Mouse (Mus musculus): ENCODE measurements around the gene Tpk1. TPM values are rescaled to one million over a fixed set of nuclear protein-coding genes. Genes with fewer than 3 reads are reported as not detected.
A peak's percentile ranks its signal among the peaks of the same experiment; 100 is the strongest.
"Not testable (repeated sequence)": the region's sequence is repeated elsewhere in the genome, so short reads cannot be mapped to it uniquely, and the experiment has no call there.

Tpk1 gene
- total RNA-seq, 2 experiments from 2014 or later = 3.4 to 4.0 TPM

- no peak for DNase-seq (ENCODE audit: low spot score in 2 of 2)
These were observed 23.7 kb downstream of the Tpk1 start for GRCm38 (mm10) chr6:43642375-43642774.

- DNase-seq (ENCODE audit: low spot score in 2 of 2) = no peak
These were observed 25.5 kb downstream of the Tpk1 start for GRCm38 (mm10) chr6:43640621-43641020.

- no peak for DNase-seq (ENCODE audit: low spot score in 2 of 2)
These were observed 27.2 kb downstream of the Tpk1 start for GRCm38 (mm10) chr6:43638865-43639264.

GRCm38 (mm10) chr6:43638119-43638518 is 28.0 kb downstream of the Tpk1 start:
- DNase-seq (ENCODE audit: low spot score in 2 of 2) = no peak

GRCm38 (mm10) chr6:43636980-43637638 is 29.0 kb downstream of the Tpk1 start:
- DNase-seq (ENCODE audit: low spot score in 2 of 2) = no peak

- no peak for DNase-seq (ENCODE audit: low spot score in 2 of 2)
These were observed 32.6 kb downstream of the Tpk1 start for GRCm38 (mm10) chr6:43633308-43633963.

- DNase-seq (ENCODE audit: low spot score in 2 of 2) = no peak
These were observed 33.2 kb downstream of the Tpk1 start for GRCm38 (mm10) chr6:43632871-43633270.

- DNase-seq (ENCODE audit: low spot score in 2 of 2) = not testable (repeated sequence)
These were observed 42.6 kb downstream of the Tpk1 start for GRCm38 (mm10) chr6:43623448-43623847.

GRCm38 (mm10) chr6:43619258-43619657 is 46.8 kb downstream of the Tpk1 start:
- DNase-seq (ENCODE audit: low spot score in 2 of 2) = no peak

GRCm38 (mm10) chr6:43611770-43612169 is 54.3 kb downstream of the Tpk1 start:
- DNase-seq (ENCODE audit: low spot score in 2 of 2) = no peak

- DNase-seq (ENCODE audit: low spot score in 2 of 2) = no peak
These were observed 75.1 kb downstream of the Tpk1 start for GRCm38 (mm10) chr6:43590841-43591541.

GRCm38 (mm10) chr6:43585274-43585673 is 80.8 kb downstream of the Tpk1 start:
- DNase-seq (ENCODE audit: low spot score in 2 of 2) = peak in 1 of 2 experiments; percentile 17

- no peak for DNase-seq (ENCODE audit: low spot score in 2 of 2)
These were observed 84.3 kb downstream of the Tpk1 start for GRCm38 (mm10) chr6:43581809-43582208.

GRCm38 (mm10) chr6:43567885-43568284 is 98.2 kb downstream of the Tpk1 start:
- DNase-seq (ENCODE audit: low spot score in 2 of 2) = no peak

- no peak for DNase-seq (ENCODE audit: low spot score in 2 of 2)
These were observed 103.6 kb downstream of the Tpk1 start for GRCm38 (mm10) chr6:43562474-43562873.

GRCm38 (mm10) chr6:43551410-43551809 is 114.7 kb downstream of the Tpk1 start:
- DNase-seq (ENCODE audit: low spot score in 2 of 2) = no peak

GRCm38 (mm10) chr6:43546537-43546936 is 119.5 kb downstream of the Tpk1 start:
- no peak for DNase-seq (ENCODE audit: low spot score in 2 of 2)

- DNase-seq (ENCODE audit: low spot score in 2 of 2) = no peak
These were observed 128.7 kb downstream of the Tpk1 start for GRCm38 (mm10) chr6:43537252-43537870.

GRCm38 (mm10) chr6:43535459-43535858 is 130.6 kb downstream of the Tpk1 start:
- DNase-seq (ENCODE audit: low spot score in 2 of 2) = no peak

GRCm38 (mm10) chr6:43533323-43533722 is 132.8 kb downstream of the Tpk1 start:
- no peak for DNase-seq (ENCODE audit: low spot score in 2 of 2)

- no peak for DNase-seq (ENCODE audit: low spot score in 2 of 2)
These were observed 133.3 kb downstream of the Tpk1 start for GRCm38 (mm10) chr6:43532822-43533221.

- DNase-seq (ENCODE audit: low spot score in 2 of 2) = no peak
These were observed 134.1 kb downstream of the Tpk1 start for GRCm38 (mm10) chr6:43531996-43532395.

Measured in layer of hippocampus, postnatal 10 days (tissue).